9 mouse cellular contexts compared by ENCODE assay signal in genomic region chr9:41072786-41073185, GRCm38 (mm10).
DNase-seq lines count a peak whose midpoint lies in the region; ATAC-seq and TF ChIP-seq lines count a peak whose summit lies in the region.
"Had no signal": no experiment of that assay in that cellular context is flagged by ENCODE, and none has a peak within 500 bp of the region (broad histone marks: within the 10 kb centered on the region; RNA-seq: fewer than 3 reads in every experiment).

No protein-coding gene starts in this region.

- no peak overlapping the region for H3K9ac ChIP-seq in heart, embryonic 13.5 days

- intact Hi-C loops in gastrocnemius, postnatal 36 days (cut with DNase I), result no loop called here

- H3K4me1 ChIP-seq in heart, embryonic 13.5 days, result peaks cover 63% of the 10 kb centered on the region
- H3K4me1 ChIP-seq in small intestine, adult 2 months (ENCODE audit: control insufficient read depth, insufficient read depth, insufficient read length, low read length), result peaks cover 2% of the 10 kb centered on the region; the same call in 1 of the 2 replicates

- ATAC-seq in heart, embryonic 13.5 days (ENCODE audit: extremely low read depth, insufficient number of reproducible peaks, low FRiP score, low TSS enrichment), result peak; percentile 62

- H3K27me3 ChIP-seq in heart, embryonic 13.5 days (replicated peaks), result no peaks in the 10 kb centered on the region
- no peaks in the 10 kb centered on the region for H3K27me3 ChIP-seq in small intestine, adult 2 months (ENCODE audit: control insufficient read depth, insufficient read depth, low read length)

- no peaks in the 10 kb centered on the region for H3K36me3 ChIP-seq in heart, embryonic 13.5 days
- H3K36me3 ChIP-seq in small intestine, adult 2 months (ENCODE audit: control insufficient read depth, insufficient read depth, low read length), result no peaks in the 10 kb centered on the region

- TF ChIP-seq POLR2A in small intestine, adult 2 months (IDR thresholded peaks at IDR 0.05; ENCODE audit: low read depth, low read length), result no peak

- no peak for DNase-seq in heart, postnatal 4 days
- peak; percentile 78 for DNase-seq in CD4-positive, CD25-positive, alpha-beta regulatory T cell, adult 2 months (ENCODE audit: low read depth, low spot score)
- peak; percentile 85 for DNase-seq in induced T-regulatory cell, adult 2 months (ENCODE audit: low read depth)
- DNase-seq in embryo, embryonic 9.5 days (ENCODE audit: extremely low spot score), result no peak
- no peak for DNase-seq in left cerebral cortex, adult 11 months (ENCODE audit: low spot score)
- DNase-seq in gastrocnemius, postnatal 36 days, result no peak
- DNase-seq: adrenal gland, postnatal 36 days had no signal

- no peaks in the 10 kb centered on the region for H3K9me3 ChIP-seq in heart, embryonic 13.5 days

- TF ChIP-seq CTCF in small intestine, adult 2 months (IDR thresholded peaks at IDR 0.05; ENCODE audit: extremely low read depth, insufficient read length, insufficient replicate concordance, low read depth, low read length), result no peak

- H3K27ac ChIP-seq in heart, embryonic 13.5 days (replicated peaks), result peak overlapping the region; percentile 55
- H3K27ac ChIP-seq in small intestine, adult 2 months (ENCODE audit: insufficient read depth, low read depth, low read length), result peak overlapping the region; percentile 66; the same call in 1 of the 2 replicates

- 43% methylated on average over 6 of the region's 6 CpGs for WGBS in heart, embryonic 13.5 days
- WGBS in small intestine, adult 2 months, result 46% methylated on average over 6 of the region's 6 CpGs

- peak overlapping the region; percentile 51 for H3K4me2 ChIP-seq in heart, embryonic 13.5 days

- no peak overlapping the region for H3K4me3 ChIP-seq in heart, embryonic 13.5 days
- H3K4me3 ChIP-seq in small intestine, adult 2 months (ENCODE audit: low read depth, low read length), result no peak overlapping the region

Comparison
In these comparisons a context has a peak if more than half of its experiments do, and no peak if none do; other contexts are left out.
1. DNase-seq: peak in CD4-positive, CD25-positive, alpha-beta regulatory T cell, adult 2 months (single experiment) and induced T-regulatory cell, adult 2 months (single experiment); none in heart, postnatal 4 days (single experiment), embryo, embryonic 9.5 days (single experiment), left cerebral cortex, adult 11 months (single experiment) and gastrocnemius, postnatal 36 days (0 of 2).